Comparison of ENCODE assay signal across 10 mouse cellular contexts in the genomic region with DNA sequence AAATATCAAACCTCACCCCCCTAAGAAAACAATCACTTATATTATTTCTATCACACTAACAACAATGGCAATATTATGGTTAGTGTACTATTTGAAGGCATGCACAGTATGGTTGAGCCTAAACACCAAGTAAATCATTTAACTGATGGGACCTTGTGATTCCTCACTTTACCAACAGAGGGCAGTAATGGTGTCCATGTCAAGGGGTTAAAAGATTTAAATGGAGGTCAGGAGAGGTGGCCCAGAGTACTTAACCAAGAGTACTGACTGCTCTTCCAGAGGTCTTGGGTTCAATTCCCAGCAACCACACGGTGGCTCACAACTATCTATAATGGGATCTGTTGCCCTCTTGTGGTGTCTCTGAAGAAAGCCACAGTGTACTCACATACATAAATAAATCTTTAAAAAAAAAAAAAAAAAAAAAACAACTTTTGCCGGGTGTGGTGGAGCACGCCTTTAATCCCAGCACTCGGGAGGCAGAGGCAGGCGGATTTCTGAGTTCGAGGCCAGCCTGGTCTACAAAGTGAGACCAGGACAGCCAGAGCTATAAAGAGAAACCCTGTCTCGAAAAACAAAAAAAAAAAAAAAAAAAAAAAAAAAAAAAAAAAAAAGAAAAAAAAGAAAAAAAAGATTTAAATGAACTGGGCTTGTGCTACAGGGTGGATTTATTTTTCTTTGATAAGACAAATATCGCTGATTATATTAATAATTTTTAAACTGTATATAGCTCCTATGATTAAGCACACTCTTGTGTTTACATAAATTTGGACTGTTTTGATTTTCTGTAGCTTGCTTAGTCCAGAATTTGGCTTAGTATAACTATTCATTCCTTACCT. TPM values are rescaled to one million over a fixed set of nuclear protein-coding genes. Genes with fewer than 3 reads are reported as not detected.
DNase-seq lines count a peak whose midpoint lies in the region; ATAC-seq lines count a peak whose summit lies in the region.
"Had no signal": no experiment of that assay in that cellular context is flagged by ENCODE, and none has a peak within 500 bp of the region (broad histone marks: within the 10 kb centered on the region; RNA-seq: fewer than 3 reads in every experiment).

No protein-coding gene starts in this region.

- H3K9ac ChIP-seq in hindbrain, embryonic 11.5 days (ENCODE audit: low read depth, low read length) = no peak overlapping the region
- no peak overlapping the region for H3K9ac ChIP-seq in forebrain, embryonic 16.5 days (replicated peaks; ENCODE audit: low read depth, low read length)
- H3K9ac ChIP-seq: neural tube, embryonic 13.5 days had no signal

- H3K9me3 ChIP-seq in hindbrain, embryonic 11.5 days (ENCODE audit: control insufficient read depth, low read length) = no peaks in the 10 kb centered on the region
- H3K9me3 ChIP-seq in hindbrain, embryonic 10.5 days = no peaks in the 10 kb centered on the region
- H3K9me3 ChIP-seq in forebrain, embryonic 16.5 days (ENCODE audit: control insufficient read depth, low read length) = no peaks in the 10 kb centered on the region
- H3K9me3 ChIP-seq: neural tube, embryonic 13.5 days had no signal

- H3K27ac ChIP-seq in hindbrain, embryonic 11.5 days (ENCODE audit: low read depth, low read length) = no peak overlapping the region
- H3K27ac ChIP-seq in hindbrain, embryonic 10.5 days = no peak overlapping the region; the same call in 1 of the 2 replicates
- H3K27ac ChIP-seq in forebrain, embryonic 16.5 days (ENCODE audit: low read length) = peak overlapping the region; percentile 61
- H3K27ac ChIP-seq: neural tube, embryonic 13.5 days had no signal

- no peaks in the 10 kb centered on the region for H3K27me3 ChIP-seq in hindbrain, embryonic 11.5 days (ENCODE audit: control insufficient read depth, insufficient read depth, low read length)
- H3K27me3 ChIP-seq in hindbrain, embryonic 10.5 days (ENCODE audit: insufficient read depth, poor library complexity, severe bottlenecking) = no peaks in the 10 kb centered on the region
- H3K27me3 ChIP-seq in forebrain, embryonic 16.5 days (replicated peaks; ENCODE audit: control insufficient read depth, insufficient read depth, low read length) = no peaks in the 10 kb centered on the region
- H3K27me3 ChIP-seq: neural tube, embryonic 13.5 days had no signal

- ATAC-seq in hindbrain, embryonic 11.5 days (ENCODE audit: low FRiP score) = 0 out of 2 replicates have a peak, but pooled peaks have one; percentile 23
- no peak for ATAC-seq in forebrain, embryonic 16.5 days

- WGBS in hindbrain, embryonic 11.5 days = 84% methylated on average over 8 of the region's 8 CpGs
- 87% methylated on average over 8 of the region's 8 CpGs for WGBS in hindbrain, embryonic 10.5 days
- 86% methylated on average over 8 of the region's 8 CpGs for WGBS in forebrain, embryonic 16.5 days

- no peak overlapping the region for H3K4me2 ChIP-seq in hindbrain, embryonic 11.5 days (replicated peaks; ENCODE audit: low read depth, low read length)
- no peak overlapping the region for H3K4me2 ChIP-seq in forebrain, embryonic 16.5 days (ENCODE audit: low read length)
- H3K4me2 ChIP-seq: neural tube, embryonic 13.5 days had no signal

- H3K4me3 ChIP-seq in hindbrain, embryonic 11.5 days (ENCODE audit: low read depth, low read length) = no peak overlapping the region
- no peak overlapping the region for H3K4me3 ChIP-seq in hindbrain, embryonic 10.5 days
- no peak overlapping the region for H3K4me3 ChIP-seq in forebrain, embryonic 16.5 days (replicated peaks; ENCODE audit: low read length)
- H3K4me3 ChIP-seq: neural tube, embryonic 13.5 days had no signal

- peak; percentile 1 for DNase-seq in hindbrain, embryonic 11.5 days (ENCODE audit: low spot score)
- DNase-seq in hindbrain, embryonic 10.5 days (ENCODE audit: low spot score) = no peak
- peak; percentile 3 for DNase-seq in 3134 (ENCODE audit: extremely low read depth, insufficient read length, low spot score)
- peak; percentile 48 for DNase-seq in A20 (ENCODE audit: low read depth, low spot score)
- no peak for DNase-seq in testis, postnatal 14 days (ENCODE audit: low spot score)
- DNase-seq in right cerebral cortex, postnatal 4 days = no peak
- DNase-seq: kidney, adult 11 months; lung, adult 2 months had no signal

- H3K36me3 ChIP-seq in hindbrain, embryonic 11.5 days (ENCODE audit: control insufficient read depth, insufficient read depth, low read length) = no peaks in the 10 kb centered on the region
- no peaks in the 10 kb centered on the region for H3K36me3 ChIP-seq in hindbrain, embryonic 10.5 days
- H3K36me3 ChIP-seq in forebrain, embryonic 16.5 days (ENCODE audit: control insufficient read depth, insufficient read depth) = no peaks in the 10 kb centered on the region
- H3K36me3 ChIP-seq: neural tube, embryonic 13.5 days had no signal

- no peaks in the 10 kb centered on the region for H3K4me1 ChIP-seq in hindbrain, embryonic 11.5 days (replicated peaks; ENCODE audit: control insufficient read depth, insufficient read depth, low read length)
- peaks cover 8% of the 10 kb centered on the region; the same call in 1 of the 2 replicates for H3K4me1 ChIP-seq in hindbrain, embryonic 10.5 days (replicated peaks)
- H3K4me1 ChIP-seq in forebrain, embryonic 16.5 days (replicated peaks; ENCODE audit: control insufficient read depth, insufficient read depth, low read length) = peaks cover 9% of the 10 kb centered on the region

RNA-seq across cellular contexts. Expression of gene Olfr987, which starts 55.3 kb away (rescaled TPM):
- polyA plus RNA-seq in hindbrain, embryonic 11.5 days (2014; fragmentation: Nextera tagmentation; extraction: Ambion mirVana) = not detected in 2 replicates
- polyA plus RNA-seq in hindbrain, embryonic 10.5 days (2016; fragmentation: Nextera tagmentation; extraction: Ambion mirVana) = not detected in 2 replicates
- polyA plus RNA-seq in forebrain, embryonic 16.5 days (2015; fragmentation: Nextera tagmentation; extraction: Ambion mirVana) = not detected in 2 replicates
- polyA plus RNA-seq: lung, adult 2 months; neural tube, embryonic 13.5 days had no signal

Comparison
In these comparisons a context has a peak if more than half of its experiments do, and no peak if none do; other contexts are left out.
1. DNase-seq: peak in hindbrain, embryonic 11.5 days (single experiment), 3134 (single experiment) and A20 (single experiment); none in hindbrain, embryonic 10.5 days (single experiment), testis, postnatal 14 days (single experiment) and right cerebral cortex, postnatal 4 days (single experiment).